Mouse (Mus musculus) testis, adult 2 months (tissue): ENCODE measurements around the gene Trpv4. TPM values are rescaled to one million over a fixed set of nuclear protein-coding genes. Genes with fewer than 3 reads are reported as not detected.

Experiments
- H3K27ac ChIP-seq: fragments of 200-500 bp; 2 replicates; pipeline ENCODE4 v1.5.1; 2012; ENCODE audit warnings: low read depth, low read length; ENCODE audit not compliant: control insufficient read depth, insufficient read depth
- H3K27me3 ChIP-seq: fragments of 200-500 bp; 2 replicates; pipeline ENCODE4 v1.6.1; 2012; ENCODE audit warnings: mild to moderate bottlenecking, low read length, moderate library complexity; ENCODE audit not compliant: control insufficient read depth, insufficient read depth
- H3K36me3 ChIP-seq: fragments of 200-500 bp; 2 replicates; pipeline ENCODE4 v1.6.1; 2012; ENCODE audit warnings: mild to moderate bottlenecking, low read length; ENCODE audit not compliant: control insufficient read depth, insufficient read depth
- H3K4me1 ChIP-seq: fragments of 200-500 bp; 2 replicates; pipeline ENCODE4 v1.6.1; 2012; ENCODE audit warnings: low read length; ENCODE audit not compliant: control insufficient read depth, insufficient read depth
- H3K4me3 ChIP-seq: fragments of 200-500 bp; 2 replicates; pipeline ENCODE4 v1.5.1; 2012; ENCODE audit warnings: low read depth, mild to moderate bottlenecking, low read length, moderate library complexity, mixed read lengths; ENCODE audit not compliant: control insufficient read depth
- CTCF ChIP-seq: fragments of 200-500 bp; IDR thresholded peaks from 2 replicates; pipeline ENCODE4 v1.5.1; 2012; ENCODE audit warnings: low read depth, mild to moderate bottlenecking, inconsistent platforms, low read length, moderate library complexity; ENCODE audit not compliant: control insufficient read depth, insufficient read depth, insufficient replicate concordance
- POLR2A ChIP-seq: fragments of 200-500 bp; IDR thresholded peaks from 2 replicates; pipeline ENCODE4 v1.6.1; 2012; ENCODE audit warnings: low read depth, mild to moderate bottlenecking, inconsistent platforms, low read length, moderate library complexity; ENCODE audit not compliant: control insufficient read depth
- polyA plus RNA-seq: library from polyadenylated mRNA; depleted of rRNA; stranded (reverse); fragments of >200 nt; gene quantifications from 2 replicates; pipeline ENCODE4 v1.2.3, GENCODE M21; 2012

Gene Trpv4
- polyA plus RNA-seq, 1 experiment = 0.93 TPM

GRCm38 (mm10) chr5:114587908-114588307, 70.3 kb downstream of the Trpv4 start:
- Histone ChIP-seq H3K36me3 (no peaks in the 10 kb centered on the region), H3K27me3 (no peaks in the 10 kb centered on the region), H3K4me1 (peaks cover 11% of the 10 kb centered on the region), H3K27ac (no peak overlapping the region), H3K4me3 (no peak overlapping the region)
- no peak for TF ChIP-seq POLR2A
- TF ChIP-seq CTCF = no peak

- H3K4me1 ChIP-seq = peaks cover 7% of the 10 kb centered on the region; the same call in 1 of the 2 replicates
- H3K36me3 ChIP-seq = no peaks in the 10 kb centered on the region
- no peaks in the 10 kb centered on the region for H3K27me3 ChIP-seq
- TF ChIP-seq CTCF (no peak), POLR2A (no peak)
- no peak overlapping the region for H3K4me3 ChIP-seq
- H3K27ac ChIP-seq = no peak overlapping the region
These were observed 72.5 kb downstream of the Trpv4 start for GRCm38 (mm10) chr5:114585682-114586081.

GRCm38 (mm10) chr5:114584293-114585104, 73.7 kb downstream of the Trpv4 start:
- no peak for TF ChIP-seq POLR2A
- TF ChIP-seq CTCF = no peak
- peaks cover 6% of the 10 kb centered on the region; the same call in 1 of the 2 replicates for H3K4me1 ChIP-seq
- H3K27ac ChIP-seq = no peak overlapping the region
- H3K4me3 ChIP-seq = no peak overlapping the region
- H3K27me3 ChIP-seq = no peaks in the 10 kb centered on the region
- H3K36me3 ChIP-seq = no peaks in the 10 kb centered on the region

GRCm38 (mm10) chr5:114583490-114584175, 74.6 kb downstream of the Trpv4 start:
- H3K4me3 ChIP-seq = no peak overlapping the region
- no peaks in the 10 kb centered on the region for H3K27me3 ChIP-seq
- no peak for TF ChIP-seq POLR2A
- TF ChIP-seq CTCF = no peak
- peaks cover 4% of the 10 kb centered on the region; the same call in 1 of the 2 replicates for H3K4me1 ChIP-seq
- H3K27ac ChIP-seq = no peak overlapping the region
- H3K36me3 ChIP-seq = no peaks in the 10 kb centered on the region

GRCm38 (mm10) chr5:114583046-114583445, 75.2 kb downstream of the Trpv4 start:
- TF ChIP-seq POLR2A = no peak
- no peak for TF ChIP-seq CTCF
- Histone ChIP-seq H3K27me3 (no peaks in the 10 kb centered on the region), H3K27ac (no peak overlapping the region), H3K4me1 (peaks cover 4% of the 10 kb centered on the region; the same call in 1 of the 2 replicates), H3K36me3 (no peaks in the 10 kb centered on the region), H3K4me3 (no peak overlapping the region)

- no peaks in the 10 kb centered on the region for H3K36me3 ChIP-seq
- H3K27ac ChIP-seq = no peak overlapping the region
- no peaks in the 10 kb centered on the region for H3K27me3 ChIP-seq
- TF ChIP-seq POLR2A (no peak), CTCF (no peak)
- peaks cover 4% of the 10 kb centered on the region; the same call in 1 of the 2 replicates for H3K4me1 ChIP-seq
- no peak overlapping the region for H3K4me3 ChIP-seq
These were observed 76.7 kb downstream of the Trpv4 start for GRCm38 (mm10) chr5:114581486-114581885.

GRCm38 (mm10) chr5:114579714-114580357, 78.4 kb downstream of the Trpv4 start:
- Histone ChIP-seq H3K27ac (no peak overlapping the region), H3K4me3 (no peak overlapping the region), H3K27me3 (no peaks in the 10 kb centered on the region), H3K4me1 (peaks cover 2% of the 10 kb centered on the region; the same call in 1 of the 2 replicates), H3K36me3 (no peaks in the 10 kb centered on the region)
- TF ChIP-seq POLR2A (no peak), CTCF (no peak)
